Mouse (Mus musculus): ENCODE data around the gene Dop1b. TPM values are rescaled to one million over a fixed set of nuclear protein-coding genes. Genes with fewer than 3 reads are reported as not detected.
A peak's percentile ranks its signal among the peaks of the same experiment; 100 is the strongest.

Gene Dop1b
- total RNA-seq, 1 experiment from 2014 or later, result 24.1 TPM

DNA sequence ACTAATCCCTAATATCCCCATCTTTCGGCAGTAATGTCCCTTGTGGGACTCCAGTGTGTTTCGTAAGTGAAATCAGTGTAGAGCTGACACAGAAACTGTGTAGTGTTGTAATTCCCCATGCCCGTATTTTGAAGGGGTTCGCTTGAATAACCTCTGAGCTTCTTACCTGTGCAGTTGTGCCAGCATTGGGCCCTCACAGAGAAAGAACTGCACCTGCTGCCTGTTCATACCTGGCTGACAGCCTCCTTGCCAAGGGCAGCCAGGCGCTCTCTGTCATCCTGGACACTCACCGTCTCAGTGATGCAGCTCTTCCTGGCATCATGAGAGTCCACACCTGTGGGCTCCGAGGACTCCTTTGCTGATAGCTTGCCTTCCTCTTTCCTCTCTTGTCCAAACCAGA lies 1.3 kb downstream of the Dop1b start:
- DNase-seq, result no peak

DNA sequence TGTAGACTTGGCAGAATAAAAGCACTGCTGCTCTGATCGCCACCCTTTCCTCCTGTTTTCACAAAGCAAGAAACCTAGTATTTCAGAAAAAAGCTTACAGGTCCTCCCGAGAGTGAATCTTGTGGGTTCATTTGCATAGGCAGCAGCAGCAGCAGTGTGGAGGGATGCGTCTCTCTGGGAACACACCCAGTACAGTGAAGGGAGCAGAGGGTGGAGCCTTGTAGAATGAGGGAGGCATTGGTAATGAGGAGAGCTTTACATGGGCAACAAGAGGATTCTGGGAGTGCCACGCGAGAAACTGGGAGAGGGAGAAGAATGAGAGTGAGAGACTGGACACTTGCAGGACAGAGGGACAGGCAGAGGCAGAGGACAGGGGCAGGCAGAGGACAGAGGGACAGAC lies 2.7 kb downstream of the Dop1b start:
- DNase-seq, result no peak

DNA sequence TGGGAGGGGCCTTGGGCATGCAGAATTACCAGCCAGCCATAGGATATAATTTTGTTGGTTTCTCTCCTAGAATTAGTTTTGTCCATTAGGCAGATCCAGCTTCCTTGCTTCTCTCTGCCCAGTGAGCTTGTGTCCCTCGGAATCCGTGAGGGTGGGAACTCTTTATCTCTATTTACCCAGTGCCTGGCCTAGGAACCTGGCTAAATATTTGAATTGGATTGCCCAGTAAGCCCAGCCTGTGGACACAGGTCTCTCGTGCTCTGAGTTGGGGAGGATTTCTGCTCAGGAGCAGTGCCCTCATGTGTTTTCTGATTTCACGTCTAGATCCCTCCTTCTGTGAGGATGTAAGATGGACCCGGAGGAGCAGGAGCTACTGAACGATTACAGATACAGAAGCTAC lies 4.1 kb downstream of the Dop1b start:
- no peak for DNase-seq

DNA sequence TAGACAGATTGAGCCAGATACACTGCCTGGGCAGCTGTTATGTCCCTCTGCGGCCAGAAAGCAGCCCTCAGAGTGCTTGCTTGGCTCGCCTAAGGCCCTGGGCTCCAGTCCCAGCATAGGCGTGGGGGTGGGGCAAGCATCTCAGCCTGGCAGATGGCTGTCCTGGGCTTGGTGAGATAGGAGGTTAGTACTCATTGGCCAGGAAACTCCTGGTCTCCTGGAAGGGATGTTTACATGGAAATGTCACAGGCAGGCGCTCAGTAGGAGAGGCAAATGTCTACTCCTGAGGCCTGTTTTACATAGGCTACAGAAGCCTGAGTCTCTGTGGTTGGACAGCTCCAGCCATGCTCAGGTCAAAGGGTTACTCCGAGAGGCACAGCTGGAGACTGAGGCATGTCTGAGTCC lies 5.6 kb downstream of the Dop1b start:
- DNase-seq, result peak; percentile 80

DNA sequence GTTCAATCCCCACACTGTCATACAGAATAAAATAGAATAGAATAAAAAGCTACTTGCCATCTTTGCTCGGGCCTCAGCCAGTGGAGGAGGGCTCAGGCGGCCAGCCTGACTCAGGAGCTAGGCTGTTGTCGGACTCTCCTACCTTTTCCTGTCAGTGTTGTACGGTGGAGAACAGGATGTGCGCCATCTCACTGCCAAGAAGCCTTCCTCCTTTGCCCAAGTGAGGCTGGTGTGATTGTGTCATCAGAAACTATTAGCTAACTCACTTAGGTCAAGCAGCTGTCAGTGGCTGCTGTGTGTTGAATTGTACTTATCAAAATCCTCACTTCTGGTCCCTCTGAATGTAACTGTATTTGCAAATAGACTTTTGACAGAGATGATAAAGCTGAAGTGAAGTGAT lies 10.1 kb downstream of the Dop1b start:
- peak; percentile 30 for DNase-seq

DNA sequence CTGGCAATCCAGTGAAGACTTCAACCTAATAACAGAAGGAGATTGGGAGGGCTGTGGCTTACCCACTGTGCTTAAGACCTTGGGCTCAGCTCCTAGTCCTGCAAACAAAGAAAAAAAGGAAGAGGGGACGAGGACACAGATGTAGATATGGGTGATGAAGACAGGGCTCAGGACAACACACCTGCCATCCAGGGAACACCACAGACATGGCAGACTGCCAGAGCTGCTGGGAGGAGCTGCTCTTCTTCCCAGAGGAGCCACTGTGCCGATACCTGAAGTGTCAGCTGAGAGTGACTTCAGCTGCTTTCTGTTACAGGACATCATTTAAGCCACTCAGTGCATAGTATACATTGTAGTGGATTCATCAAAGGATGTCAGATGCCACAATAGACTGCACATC lies 10.8 kb downstream of the Dop1b start:
- DNase-seq, result no peak

DNA sequence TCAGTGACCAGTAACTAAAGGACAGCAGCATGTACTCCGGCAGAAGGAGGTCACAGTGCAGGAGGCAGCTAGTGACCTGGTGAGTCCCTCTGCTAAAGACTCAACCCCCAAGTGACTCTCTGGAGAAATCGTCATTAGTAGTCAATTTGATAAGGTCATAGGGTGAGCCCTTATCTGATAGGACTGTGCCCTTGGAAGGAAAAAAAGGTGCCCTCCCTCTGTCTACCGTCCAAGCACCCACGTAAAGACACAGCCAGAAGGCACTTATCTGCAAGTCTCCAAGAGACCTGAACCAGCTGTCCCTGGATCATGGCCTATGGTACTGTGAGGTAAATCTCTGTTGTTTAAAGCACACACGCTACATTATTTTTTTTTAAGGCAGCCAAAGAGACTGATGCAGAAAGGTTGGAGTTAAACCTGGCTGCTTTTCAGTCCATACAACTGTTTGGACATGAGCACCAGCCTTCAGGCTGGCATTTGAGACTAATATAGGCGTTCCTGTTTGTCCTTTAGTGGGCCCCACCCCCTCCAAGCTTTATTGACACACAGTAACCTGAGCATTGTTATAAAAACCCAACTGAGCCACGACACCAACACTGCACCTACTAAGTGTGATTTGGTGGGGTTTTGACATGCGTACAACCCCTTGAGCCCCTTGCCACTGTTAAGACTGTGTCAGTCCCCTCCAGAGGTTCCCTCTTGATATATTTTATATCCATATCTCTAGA lies 13.9 kb downstream of the Dop1b start:
- DNase-seq, result no peak

DNA sequence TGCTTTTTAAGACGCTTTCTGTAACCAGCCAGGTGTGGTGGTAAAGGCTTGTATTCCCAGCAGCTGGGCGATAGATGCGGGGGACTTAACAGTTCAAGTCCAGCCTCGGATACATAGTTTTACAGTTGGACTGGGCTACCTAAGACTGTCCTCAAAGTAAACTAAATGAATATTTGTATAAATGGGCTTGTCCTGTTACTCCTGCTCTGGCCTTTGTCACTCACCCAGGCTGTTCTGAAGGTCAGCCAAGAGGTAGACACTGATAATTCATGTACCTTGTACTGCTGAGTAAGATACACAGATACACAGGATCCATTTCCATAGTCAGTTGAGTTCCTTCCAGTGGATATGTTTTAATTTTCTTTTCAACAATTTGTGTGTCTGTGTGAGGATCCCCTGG lies 14.5 kb downstream of the Dop1b start:
- no peak for DNase-seq

DNA sequence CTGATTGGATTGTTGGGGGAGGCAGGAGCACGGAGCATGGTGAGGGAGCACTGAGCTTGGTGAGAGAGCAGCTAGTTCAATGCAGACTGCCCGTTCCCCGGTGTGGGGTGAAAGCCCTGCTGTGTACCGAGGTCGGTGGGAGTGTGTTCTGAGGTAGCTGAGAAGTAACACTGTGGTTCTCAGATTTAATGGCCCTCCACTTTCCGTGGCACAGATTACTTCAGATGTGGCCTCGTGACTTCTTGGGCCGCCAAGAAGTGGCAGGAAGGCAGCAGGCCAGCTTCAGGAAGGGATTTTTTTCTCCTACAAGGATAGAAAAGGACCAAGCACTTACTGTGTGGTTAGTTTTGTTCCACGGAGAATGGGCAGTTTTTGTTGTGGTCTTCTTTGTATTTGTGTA lies 17.0 kb downstream of the Dop1b start:
- DNase-seq, result peak; percentile 30

DNA sequence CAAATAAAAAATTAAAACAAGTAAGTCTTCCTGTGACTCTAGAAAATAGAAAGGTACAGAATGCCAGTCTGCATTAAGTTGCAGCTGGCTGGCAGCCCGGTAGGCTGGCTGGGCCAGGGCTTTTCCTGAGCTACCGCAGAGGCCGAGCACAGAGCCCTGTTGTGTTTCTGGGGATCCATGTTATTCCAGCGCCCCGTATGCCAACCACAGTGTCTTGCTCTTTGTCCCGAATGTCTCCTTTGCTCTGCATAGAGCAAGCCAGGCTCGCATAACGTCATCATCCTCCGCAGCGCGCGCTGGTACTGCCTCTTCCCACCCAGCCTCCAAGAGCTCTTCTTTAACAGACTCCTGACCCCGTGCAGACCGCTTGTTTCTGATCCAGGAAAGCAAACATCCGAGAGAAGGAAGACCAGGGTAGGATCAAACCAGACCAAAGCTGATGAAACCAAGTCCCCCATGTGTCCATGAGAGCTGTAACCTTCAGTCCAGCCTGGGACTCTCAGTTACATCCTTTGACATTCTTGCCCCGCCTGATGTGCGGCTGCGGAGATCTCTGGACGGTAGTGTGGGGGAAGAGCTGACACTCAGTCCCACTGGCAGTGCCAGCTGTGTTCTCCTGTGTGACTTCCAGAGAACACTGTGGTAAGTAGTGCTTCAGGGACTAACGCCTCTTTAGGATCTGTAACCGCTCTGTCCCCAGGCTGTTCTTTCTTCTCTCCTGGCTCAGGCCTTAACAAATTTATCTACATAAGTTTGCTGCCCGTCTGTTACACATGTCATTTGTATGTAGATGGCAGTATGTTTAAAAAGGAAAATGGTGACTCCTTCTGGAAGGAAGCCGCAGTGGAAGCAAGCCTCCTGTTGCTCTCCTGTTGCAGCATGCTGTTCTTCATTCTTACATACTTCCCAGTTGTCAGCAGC lies 18.4 kb downstream of the Dop1b start:
- no peak for DNase-seq

DNA sequence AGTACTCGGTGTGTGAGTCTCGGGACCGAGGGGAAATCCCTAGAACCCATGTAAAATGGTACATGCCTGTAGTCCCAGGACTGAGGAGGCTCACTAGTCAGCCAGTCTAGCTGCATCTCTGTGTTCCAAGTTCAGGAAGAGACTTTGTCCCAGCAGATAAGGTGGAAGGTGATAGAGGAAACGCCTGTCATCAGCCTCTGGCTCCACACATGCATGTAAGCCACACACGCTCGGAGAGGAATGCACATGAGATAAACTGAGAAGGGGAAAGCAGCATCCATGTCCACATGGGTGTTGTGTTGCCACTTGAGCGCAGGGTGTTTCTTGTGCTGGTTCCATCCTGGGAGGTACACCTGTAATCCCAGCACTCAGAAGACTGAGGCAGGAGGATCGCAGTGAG lies 19.6 kb downstream of the Dop1b start:
- no peak for DNase-seq

DNA sequence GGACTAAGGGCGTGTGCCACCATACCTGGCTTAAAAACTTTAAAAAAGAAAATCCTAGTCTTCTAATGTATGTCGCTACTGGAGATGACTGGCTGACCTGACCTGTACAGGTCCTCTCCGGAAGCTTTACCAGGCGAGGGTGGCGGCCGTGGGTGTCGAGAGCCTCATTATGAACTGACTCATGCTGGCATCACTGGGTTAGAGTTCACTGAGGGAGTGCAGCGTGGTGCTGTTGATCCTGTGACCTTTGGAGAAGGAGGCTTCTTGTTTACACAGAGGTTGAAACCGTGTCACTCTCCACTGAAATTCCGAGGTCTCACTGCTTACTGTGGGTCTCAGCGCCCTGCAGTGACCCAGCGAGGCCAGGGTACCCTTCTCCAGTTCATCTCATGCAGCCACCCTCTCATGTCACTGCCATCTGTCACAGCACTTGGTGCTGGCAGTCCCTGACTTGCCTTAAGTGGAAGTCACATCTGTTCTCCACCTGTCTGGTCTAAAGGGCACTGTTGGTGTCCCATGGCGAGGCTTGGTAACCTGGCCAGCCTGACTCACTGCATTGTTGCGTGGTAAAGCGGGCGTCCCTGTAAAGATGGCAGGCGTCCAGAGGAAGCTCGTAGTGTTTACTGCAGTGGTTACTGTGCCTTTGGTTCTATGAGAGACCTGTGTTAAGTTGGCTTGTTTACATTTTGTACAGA lies 21.3 kb downstream of the Dop1b start:
- DNase-seq, result no peak

DNA sequence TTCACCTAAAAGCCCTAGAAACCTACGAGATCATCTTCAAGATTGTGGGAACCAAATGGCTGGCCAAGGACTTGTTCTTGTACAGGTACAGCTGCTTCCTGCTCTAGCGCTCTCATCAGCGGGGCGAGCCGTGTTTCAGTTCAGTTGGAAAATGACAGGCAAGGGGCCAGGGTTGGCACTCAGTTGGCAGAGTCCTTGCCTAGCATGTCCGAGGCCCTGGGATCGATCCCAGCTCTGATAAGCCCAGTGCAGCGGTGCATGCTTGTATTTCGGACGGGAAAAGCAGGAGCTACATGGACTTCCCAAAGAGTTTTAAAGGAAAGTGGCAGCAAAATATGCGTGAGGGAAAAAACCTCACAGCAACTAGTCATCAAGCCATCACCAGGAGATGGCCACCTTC lies 27.5 kb downstream of the Dop1b start:
- DNase-seq, result no peak

DNA sequence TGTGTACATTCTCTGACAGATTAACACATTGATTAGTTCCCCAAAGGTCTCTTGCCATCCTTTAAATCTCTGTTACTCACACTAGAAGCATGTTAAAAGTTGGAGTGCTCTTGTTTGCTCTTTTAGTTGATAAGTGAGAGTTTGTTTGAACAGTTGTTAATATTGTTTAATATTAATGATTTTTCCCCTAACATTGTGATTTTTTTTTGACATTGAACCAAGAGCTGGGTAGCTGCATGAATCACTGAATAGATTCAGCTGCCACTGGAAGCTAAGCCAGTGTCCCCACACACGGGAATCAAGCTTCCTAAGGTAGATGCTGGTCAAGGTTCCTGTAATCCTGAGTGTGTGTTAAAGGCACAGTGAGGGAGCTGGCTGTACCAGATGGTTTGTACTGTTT lies 31.2 kb downstream of the Dop1b start:
- no peak for DNase-seq

DNA sequence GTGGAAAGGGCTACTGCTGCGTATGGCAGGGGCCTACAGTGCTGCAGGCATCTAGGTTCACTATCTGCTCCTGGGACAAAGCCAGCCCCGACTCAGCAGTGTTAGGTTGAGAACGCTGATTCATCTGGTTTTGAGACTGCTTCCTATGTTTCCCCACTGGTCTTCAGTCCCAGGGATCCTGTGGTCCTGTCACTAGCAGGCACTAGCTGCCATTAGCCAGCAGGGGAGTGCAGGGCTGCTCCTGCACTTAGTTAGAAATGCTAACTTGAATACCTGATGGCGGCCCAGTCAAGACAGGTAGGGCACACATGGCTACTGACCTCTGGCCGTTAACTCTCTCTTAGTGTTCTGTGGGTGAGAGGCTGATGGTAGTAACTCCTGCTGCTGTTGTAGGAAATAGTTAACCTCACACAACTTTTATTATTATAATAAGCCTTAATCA lies 32.4 kb downstream of the Dop1b start:
- DNase-seq, result no peak

DNA sequence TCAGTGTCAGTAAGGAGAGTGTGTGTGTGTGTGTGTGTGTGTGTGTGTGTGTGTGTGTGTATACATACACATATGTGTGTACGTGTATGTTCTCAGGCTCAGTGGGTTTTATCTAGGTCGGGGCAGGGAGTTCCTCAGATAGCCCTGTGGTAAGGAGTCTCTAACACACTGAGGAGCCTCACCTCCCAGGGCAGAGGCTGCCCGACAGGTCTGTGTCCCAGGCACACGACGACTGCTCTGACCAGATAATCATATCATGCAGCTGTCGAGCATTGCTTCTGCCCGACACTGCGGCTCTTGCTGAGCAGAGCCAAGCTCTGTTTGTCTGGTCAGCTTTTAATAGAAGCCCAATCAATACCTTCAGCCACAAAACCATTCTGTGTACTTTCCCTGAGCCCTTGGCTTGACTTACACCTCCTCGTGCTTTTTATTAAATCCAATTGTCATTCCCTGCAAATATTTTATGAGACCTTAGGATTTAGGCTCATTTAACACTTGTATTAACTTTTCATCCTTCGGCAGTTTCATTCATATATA lies 33.2 kb downstream of the Dop1b start:
- DNase-seq, result no peak

DNA sequence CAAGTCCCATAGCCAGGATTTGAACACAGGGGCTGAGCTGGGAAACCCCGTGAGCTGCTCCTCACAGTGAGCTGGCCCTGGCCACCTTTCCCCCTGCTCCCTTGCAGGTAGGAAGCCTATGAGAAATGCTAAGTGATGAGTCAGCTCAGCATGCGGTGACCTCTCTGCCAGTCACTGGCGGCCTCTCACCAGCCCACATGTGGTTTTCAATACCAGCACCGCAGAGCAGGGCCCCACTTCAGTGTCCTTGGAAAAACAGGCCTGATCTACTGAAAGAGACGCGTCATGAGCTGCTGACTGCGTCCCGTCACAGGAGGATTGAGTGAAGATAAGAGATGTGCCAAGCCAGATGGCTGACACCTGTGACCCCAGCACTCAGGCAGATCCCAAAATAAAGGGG lies 34.7 kb downstream of the Dop1b start:
- peak; percentile 53 for DNase-seq

DNA sequence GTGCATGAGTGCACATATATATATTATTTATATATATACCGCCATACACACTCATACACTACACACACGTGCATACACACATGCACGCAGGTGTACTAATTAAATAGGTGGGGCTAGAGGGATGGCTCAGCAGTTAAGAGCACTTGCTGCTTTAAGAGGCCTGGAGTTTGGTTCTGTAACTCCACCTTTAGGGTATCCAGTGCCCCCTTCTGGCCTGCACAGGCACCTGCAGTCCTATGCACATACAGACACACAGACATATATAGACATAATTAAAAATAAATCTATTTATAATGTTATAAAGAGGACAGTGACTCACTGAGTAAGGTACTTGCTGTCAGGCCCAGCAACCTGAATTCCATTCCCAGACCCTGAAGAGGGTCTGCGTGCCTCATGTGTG lies 35.3 kb downstream of the Dop1b start:
- peak; percentile 45 for DNase-seq

DNA sequence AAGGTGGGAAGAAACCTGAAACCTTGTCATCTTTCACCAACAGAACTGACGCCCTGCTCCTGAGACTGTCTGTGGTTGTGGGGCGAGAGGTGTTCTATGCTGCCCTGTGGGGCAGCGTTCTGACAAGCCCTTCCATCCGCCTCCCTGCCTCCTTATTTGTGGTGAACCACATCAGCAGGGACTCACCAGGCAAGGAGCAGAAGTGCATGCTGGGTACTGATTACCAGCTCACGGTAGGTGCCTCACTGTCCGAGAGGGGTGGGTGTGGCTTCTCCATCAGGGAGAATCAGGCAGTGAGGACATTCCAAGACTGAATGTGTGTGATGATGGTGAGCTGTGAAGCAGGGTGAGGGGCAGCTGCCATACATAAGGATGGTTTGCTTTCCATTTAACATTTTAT lies 35.7 kb downstream of the Dop1b start:
- DNase-seq, result no peak

DNA sequence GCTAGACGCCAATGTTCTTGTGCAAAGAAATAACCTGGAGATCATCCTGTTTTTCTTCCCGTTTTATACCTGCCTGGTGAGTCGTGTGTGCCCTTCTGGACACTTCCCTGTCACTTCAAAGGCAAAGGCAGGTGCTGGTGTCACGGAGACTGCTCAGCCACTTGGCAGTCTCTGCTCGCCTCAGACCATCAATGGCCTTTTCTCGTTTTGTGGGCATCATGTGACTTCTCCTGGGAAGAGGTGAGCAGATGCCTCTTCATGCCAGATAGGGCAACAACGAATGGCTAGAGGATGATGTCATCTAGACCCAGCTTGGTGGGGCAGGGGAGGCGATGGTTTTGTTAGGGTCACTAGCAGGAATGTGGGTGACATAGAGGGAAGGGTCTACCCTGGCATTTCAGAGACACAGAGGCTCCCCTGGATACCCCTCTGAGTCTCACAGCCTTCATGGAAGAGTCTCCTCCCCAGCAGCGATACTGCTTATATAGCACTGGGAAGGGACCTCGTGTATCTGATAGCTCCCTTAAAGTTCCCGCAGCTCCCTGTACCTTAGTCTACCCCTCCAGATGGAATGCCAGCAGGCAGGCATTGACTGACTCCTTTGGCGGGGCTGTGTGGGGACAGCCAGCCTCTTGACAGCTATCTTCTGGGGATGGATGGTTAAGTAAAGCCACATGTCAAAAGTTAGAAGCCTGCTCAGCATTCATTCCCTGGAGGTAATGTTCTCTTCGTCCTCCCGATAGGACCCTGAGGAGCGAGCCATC lies 37.6 kb downstream of the Dop1b start:
- DNase-seq, result no peak

DNA sequence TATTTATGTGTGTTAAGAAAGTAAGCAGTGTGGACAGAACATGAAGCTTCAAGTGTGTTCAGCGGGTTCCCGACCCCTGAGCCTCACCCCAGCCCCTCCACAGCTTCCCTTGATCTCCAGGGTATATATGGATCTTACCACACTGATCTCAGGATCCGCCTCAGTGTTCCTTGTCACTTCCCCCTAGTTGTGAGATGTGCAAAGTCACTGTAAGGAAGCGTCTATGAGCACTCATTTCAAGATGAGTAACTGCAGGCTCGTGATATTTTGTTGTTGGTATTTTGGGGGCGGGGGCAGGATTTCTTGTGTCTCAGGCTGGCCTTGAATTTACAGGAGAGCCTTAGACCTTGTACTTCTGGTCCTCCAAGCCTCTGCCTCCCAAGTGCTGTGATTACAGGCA lies 38.8 kb downstream of the Dop1b start:
- DNase-seq, result no peak

DNA sequence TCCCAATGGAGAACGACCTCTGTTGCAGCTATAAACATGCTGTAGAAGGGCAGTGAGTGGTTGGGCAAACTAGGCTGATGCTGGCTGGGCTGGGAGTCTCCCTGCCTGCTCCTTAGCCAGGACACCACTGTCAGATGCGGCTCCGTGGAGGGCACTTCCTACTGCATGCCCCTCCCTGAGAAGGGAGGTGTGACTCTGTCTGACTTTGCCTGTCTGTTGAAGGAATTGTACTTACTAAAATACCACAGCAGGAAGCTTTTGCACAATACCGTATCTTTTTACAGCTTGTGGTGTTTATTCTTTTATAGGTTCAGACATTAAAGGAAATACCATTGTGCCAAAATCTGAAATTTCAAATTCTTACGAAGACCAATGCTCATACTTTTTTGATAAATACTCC lies 40.1 kb downstream of the Dop1b start:
- DNase-seq, result no peak
